Mouse (Mus musculus) olfactory bulb, adult 2 months (tissue): ENCODE measurements around the gene Sars. TPM values are rescaled to one million over a fixed set of nuclear protein-coding genes. Genes with fewer than 3 reads are reported as not detected.

Experiments used
- H3K27ac ChIP-seq: fragments of 200-500 bp; 2 replicates; pipeline ENCODE4 v1.5.1; 2012; ENCODE audit warnings: low read depth, low read length; ENCODE audit not compliant: insufficient read depth
- H3K4me1 ChIP-seq: fragments of 200-500 bp; 2 replicates; pipeline ENCODE4 v1.6.1; 2012; ENCODE audit warnings: low read length; ENCODE audit not compliant: control insufficient read depth, insufficient read depth
- H3K4me3 ChIP-seq: fragments of 200-500 bp; 2 replicates; pipeline ENCODE4 v1.5.1; 2012; ENCODE audit warnings: mild to moderate bottlenecking, low read depth, low read length, moderate library complexity; ENCODE audit not compliant: insufficient read depth
- CTCF ChIP-seq: fragments of 200-500 bp; IDR thresholded peaks from 2 replicates; pipeline ENCODE4 v1.5.1; 2012; ENCODE audit warnings: low read depth, mild to moderate bottlenecking, low read length, moderate library complexity; ENCODE audit not compliant: insufficient read depth
- POLR2A ChIP-seq: fragments of 200-500 bp; IDR thresholded peaks from 2 replicates; pipeline ENCODE4 v1.6.1; 2012; ENCODE audit warnings: mild to moderate bottlenecking, low read depth, low read length, moderate library complexity; ENCODE audit not compliant: insufficient read depth
- WGBS: fragments of 180-500 bp; shearing (Covaris S2); methylation state at CpG from one replicate; pipeline ENCODE4 v1.1.7; 2018; 5-methylcytosine and 5-hydroxymethylcytosine counted together
- polyA plus RNA-seq: library from polyadenylated mRNA; stranded (reverse); fragments of >200 nt; gene quantifications from 2 replicates; pipeline ENCODE4 v1.2.4, GENCODE M21; 2012; ENCODE audit warnings: low replicate concordance; ENCODE audit not compliant: missing spikeins, insufficient read depth, insufficient read length

Sars gene
- polyA plus RNA-seq, 1 experiment: 343 TPM

DNA sequence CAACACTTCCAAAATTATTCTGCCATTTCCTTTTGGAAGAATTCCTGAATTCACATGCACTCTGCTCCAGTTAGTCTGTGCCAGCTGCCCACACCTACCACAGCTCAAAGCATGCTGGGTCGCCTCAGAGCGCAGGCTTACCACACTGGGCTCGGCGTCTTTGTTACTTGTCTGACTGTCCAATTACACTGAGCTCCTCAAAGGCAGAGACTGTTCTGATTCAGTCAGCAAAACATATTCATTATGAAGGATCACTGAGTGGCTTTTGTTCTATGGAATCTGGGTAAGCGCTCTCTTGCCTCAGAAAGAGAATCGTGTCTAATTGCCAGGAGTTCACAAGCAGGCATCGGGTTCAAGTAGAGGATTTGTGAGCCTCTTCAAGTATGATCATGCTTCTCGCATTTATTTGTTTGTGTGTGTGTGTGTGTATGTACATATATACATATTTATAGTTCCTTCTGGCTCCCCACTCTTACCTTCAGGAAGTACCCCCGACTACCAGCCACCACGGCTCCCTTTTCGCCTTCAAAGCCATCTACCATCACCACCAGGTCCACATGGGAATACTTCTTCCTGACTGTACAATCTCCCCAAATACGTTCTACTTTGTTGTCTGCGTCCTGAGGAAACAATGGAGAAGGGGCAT, 12.3 kb downstream of the Sars start:
- H3K27ac ChIP-seq: no peak overlapping the region
- WGBS: 49% methylated on average over 13 of the region's 13 CpGs
- TF ChIP-seq CTCF: no peak
- TF ChIP-seq POLR2A: no peak

DNA sequence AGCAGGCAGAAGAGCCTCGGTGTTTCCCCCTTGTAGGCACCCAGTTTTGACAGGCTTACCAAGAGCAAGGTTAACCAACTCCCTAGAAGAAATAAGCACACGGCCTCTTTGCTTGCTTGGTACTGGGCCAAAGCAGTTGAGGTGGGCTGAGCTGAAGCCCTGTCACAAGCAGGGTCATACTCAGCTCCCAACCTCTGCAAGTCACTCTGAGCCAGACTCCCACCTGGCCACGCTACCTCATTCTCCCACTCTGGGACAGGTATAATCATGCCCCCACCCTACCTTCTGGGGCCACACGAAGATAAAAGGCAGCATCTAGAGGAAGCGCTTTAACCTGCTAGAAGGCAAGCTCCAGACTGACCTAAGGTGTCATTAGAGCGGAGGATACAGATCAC, 19.4 kb downstream of the Sars start:
- no peak overlapping the region for H3K27ac ChIP-seq
- H3K4me1 ChIP-seq: peaks cover 16% of the 10 kb centered on the region
- TF ChIP-seq CTCF: no peak
- TF ChIP-seq POLR2A: no peak
- H3K4me3 ChIP-seq: no peak overlapping the region
- 65% methylated on average over 6 of the region's 6 CpGs for WGBS

More for the DNA sequence above, 12.3 kb downstream of the Sars start:
- Histone ChIP-seq H3K4me1 (no peaks in the 10 kb centered on the region; the same call in 1 of the 2 replicates), H3K4me3 (no peak overlapping the region)

DNA sequence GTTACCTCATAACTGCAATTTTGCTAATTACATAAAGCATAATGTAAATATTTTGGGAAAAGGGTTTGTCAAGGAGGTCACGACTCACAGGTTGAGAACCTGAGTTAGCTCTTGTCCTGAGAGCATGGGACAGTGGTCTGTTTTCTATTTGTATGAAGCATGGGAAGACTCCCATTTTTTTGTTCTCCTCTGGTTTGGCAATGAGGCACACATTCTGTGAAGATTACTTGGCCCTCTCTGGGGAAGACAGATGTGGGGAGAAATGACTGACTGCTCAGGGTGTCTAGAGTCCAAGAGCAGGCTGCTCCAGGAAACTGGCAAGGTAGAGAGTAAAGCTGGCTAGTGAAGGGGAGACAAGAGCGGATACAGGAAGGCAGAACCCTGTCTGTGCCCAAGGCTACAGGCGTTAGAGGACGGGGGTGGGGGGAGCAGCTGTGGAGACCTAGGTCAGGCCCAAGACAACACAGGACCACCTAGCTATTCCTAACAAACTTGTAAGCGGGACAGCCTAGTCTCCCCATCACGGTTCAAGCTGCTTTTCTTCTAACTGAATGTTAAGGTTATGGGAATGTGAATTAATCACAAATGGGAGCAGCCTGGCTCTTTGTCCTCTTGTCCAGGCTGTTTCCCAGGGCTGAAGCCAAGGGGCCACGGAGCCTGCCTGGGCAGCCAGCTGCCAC, 19.9 kb downstream of the Sars start:
- no peak overlapping the region for H3K4me3 ChIP-seq
- 49% methylated on average over 7 of the region's 7 CpGs for WGBS
- TF ChIP-seq POLR2A: no peak
- no peak for TF ChIP-seq CTCF
- H3K4me1 ChIP-seq: peaks cover 16% of the 10 kb centered on the region
- no peak overlapping the region for H3K27ac ChIP-seq

DNA sequence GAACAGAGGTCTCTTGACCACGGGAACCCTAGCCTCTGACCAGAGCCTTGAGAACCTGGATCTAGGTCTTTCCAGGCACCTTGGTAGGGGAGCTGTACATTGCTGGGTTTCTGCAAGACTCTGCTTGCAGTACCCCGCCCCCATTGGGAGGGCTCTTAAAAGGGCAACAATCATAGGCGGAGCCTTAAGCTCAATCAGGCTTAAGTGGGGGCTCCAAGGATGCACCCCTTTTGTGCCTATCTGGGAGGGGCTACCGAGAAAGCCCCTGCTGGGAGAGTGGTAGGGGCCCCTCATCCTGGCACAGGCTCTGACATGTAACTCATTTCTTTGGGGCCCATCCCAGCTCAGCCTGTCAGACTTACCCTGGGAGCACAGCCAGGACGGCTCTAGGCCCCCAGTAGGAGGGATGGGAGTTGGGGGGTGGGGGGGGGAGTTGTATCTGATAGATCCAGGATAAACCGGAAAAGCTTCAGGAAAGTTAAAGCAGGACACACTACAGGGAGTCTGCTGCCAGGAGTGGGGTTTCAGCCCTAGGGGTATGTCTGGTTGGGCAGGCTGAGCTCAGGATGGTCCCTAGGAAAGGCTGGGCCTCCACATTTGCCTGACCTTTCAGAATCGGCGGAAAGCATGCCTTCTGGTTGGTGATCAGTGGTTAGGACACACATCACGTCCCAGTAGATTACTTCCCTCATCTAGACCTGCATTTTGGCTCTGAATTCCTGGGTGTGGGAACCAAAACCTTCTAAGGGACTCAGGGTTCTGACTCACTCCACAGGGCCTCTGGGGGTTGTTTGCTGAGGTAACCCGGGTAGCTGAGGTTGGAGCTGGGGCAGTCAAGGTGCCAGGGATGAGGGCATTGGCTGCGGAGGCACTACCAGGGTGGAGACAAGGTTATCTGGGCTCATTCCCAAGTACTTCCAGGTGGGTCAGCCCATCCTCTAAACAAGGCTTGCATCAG, 20.9 kb downstream of the Sars start:
- peaks cover 16% of the 10 kb centered on the region for H3K4me1 ChIP-seq
- no peak overlapping the region for H3K27ac ChIP-seq
- WGBS: 22% methylated on average over 11 of the region's 11 CpGs
- TF ChIP-seq POLR2A: no peak
- no peak for TF ChIP-seq CTCF
- peak overlapping the region; percentile 29 for H3K4me3 ChIP-seq

DNA sequence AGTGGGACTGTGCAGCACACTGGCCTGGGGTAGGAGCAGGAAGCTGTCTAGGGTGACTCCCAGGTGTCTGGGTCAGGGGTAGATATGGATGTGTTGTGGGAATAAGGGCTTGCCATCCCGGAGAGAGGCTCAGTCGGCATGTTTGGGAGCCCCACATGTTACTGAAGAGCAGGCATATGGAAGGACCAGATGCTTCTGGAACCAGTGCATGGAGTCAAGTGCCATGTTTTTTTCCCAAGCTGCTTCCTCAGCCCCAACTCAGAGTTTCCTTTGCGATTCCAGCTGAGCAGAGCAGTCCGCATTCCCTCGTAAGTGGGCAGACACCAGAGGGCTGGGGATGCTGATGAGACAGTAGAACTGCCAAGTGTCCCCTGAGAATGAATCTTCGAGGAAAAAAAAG, 22.0 kb downstream of the Sars start:
- 32% methylated on average over 6 of the region's 6 CpGs for WGBS
- H3K27ac ChIP-seq: no peak overlapping the region

DNA sequence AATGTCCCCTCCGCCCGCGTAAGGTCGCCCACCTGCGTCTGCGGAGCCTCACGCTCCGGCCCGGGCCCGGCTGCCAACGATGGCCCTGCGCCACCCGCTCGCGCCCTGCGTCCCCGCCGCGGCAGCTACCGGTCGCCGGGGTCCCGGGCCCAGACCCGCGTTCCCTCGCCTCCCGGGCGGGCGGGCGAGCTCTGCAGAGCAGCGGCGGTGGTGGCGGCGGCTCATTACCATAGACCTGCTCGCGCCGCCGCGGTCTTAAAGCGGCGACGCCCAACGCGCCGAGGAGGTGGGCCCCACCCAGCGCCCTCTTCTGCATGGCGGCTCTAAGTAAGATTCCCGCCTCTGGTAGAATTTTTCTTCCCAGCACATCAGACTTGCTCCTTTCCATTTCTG, 29.2 kb downstream of the Sars start:
- peak overlapping the region; percentile 7; the same call in 1 of the 2 replicates for H3K27ac ChIP-seq
- H3K4me3 ChIP-seq: peak overlapping the region; percentile 76
- TF ChIP-seq CTCF (no peak), POLR2A (peak; percentile 61)
- peaks cover 43% of the 10 kb centered on the region for H3K4me1 ChIP-seq
- under 1% methylated on average over 48 of the region's 48 CpGs for WGBS

More for the DNA sequence above, 22.0 kb downstream of the Sars start:
- Histone ChIP-seq H3K4me3 (no peak overlapping the region), H3K4me1 (peaks cover 16% of the 10 kb centered on the region)
- TF ChIP-seq POLR2A (no peak), CTCF (no peak)

DNA sequence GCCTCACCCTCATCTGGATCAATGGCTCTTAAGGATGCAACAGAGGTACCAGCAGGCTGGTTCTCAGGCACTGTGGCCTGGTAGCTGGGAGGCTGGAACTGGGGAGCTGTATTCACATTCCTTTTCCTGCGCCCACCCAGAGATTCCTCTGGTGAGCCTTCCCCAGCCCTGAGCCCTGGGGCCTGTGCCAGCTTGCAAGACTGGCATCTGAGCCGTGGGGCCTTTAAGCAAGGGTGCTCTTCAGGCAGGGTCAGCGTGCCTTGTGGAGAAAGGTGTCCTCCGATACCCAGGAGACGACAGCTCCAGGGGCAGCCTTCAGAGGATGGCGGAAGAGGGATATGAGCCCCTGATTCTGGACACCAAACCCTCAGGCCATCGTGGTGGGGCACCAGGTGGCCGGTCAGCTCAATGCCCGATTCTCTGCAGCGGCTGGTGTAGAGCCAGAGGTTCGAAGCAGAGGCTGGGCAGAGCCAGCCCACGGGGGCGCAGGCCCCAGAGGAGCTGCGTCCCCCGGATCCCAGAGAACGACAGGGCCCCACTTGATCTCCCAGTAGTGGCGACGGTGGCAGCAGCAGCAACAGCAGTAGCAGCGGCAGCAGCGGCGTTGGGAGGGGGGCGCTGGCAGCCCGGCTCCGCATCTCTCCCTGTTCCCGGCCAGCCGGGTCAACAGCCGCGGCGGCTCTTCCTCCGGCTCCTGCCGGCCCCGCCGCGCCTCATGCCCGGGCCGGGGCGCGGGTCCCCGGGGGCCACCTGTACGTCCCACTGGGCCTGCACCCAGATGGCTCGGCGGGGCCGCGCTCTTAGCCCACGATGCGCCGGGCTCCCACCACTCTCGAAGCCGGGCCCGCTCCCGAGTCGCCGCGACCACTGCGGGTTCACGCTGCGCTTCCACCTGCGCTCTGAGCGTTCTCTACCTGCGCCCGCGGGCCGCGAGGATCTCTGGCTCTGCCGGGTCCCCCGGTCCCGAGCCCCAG, 29.9 kb downstream of the Sars start, which contains the start of gene Celsr2:
Gene Celsr2 (minus strand): TSS at position 696 of the 974 bp plus-strand sequence.
- H3K27ac ChIP-seq: peak within 1 kb of the TSS; percentile 7; the same call in 1 of the 2 replicates
- peak within 1 kb of the TSS; percentile 76 for H3K4me3 ChIP-seq
- WGBS: 3% methylated on average over 67 of the region's 67 CpGs
- TF ChIP-seq CTCF (no peak), POLR2A (no peak)
- H3K4me1 ChIP-seq: peaks cover 50% of the 10 kb centered on the region

DNA sequence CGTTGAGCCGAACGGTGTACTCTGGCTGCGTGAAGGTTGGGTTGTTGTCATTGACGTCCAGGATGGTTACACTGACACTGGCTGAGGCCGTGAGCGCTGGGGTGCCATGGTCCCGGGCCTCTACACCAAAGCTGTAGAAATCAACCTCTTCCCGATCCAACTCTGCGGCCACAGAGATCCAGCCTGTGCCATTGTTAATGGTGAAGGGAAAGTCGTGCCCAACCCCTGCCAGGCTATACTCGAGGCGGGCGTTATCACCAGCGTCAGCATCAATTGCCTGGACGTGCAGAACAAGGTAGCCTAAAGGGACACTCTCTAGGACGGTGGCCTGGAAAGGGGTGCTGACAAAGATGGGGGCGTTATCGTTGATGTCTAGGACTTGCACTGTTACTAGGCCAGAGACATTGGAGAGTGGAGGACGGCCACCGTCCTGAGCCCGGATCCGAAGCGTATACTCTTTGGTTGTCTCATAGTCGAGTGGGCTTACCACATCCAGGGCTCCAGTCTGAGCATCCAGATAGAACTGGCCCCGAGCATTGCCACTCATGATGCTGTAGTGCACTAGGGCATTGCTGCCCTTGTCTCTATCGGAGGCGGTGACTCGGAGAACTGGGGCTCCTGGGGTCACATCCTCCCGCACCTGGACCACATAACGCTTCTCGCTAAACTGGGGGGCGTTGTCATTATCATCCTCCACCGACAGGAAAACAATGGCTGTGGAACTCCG, 31.2 kb downstream of the Sars start:
- H3K4me1 ChIP-seq: peaks cover 60% of the 10 kb centered on the region
- TF ChIP-seq POLR2A: no peak
- no peak for TF ChIP-seq CTCF
- H3K27ac ChIP-seq: no peak overlapping the region
- H3K4me3 ChIP-seq: no peak overlapping the region
- WGBS: 98% methylated on average over 35 of the region's 35 CpGs
